Mouse (Mus musculus) forebrain, embryonic 13.5 days (tissue): Measurements from ENCODE around the gene C1qtnf2. TPM values are rescaled to one million over a fixed set of nuclear protein-coding genes. Genes with fewer than 3 reads are reported as not detected.

ENCODE experiments used
- ATAC-seq: fragments of 200-750 bp; cut with Nextera tagmentation; 2 replicates; pipeline ENCODE4 v1.8.0; 2017
- H3K27ac ChIP-seq: fragments of 300-500 bp; sonication (generic); 2 replicates; pipeline ENCODE4 v1.5.1; 2015; ENCODE audit warnings: inconsistent platforms, mild to moderate bottlenecking, moderate library complexity
- H3K27me3 ChIP-seq: fragments of 300-500 bp; sonication (generic); 2 replicates; pipeline ENCODE4 v1.6.1; 2015; ENCODE audit warnings: mild to moderate bottlenecking, inconsistent platforms
- H3K36me3 ChIP-seq: fragments of 300-500 bp; sonication (generic); 2 replicates; pipeline ENCODE4 v1.6.1; 2015; ENCODE audit warnings: mild to moderate bottlenecking, inconsistent platforms; ENCODE audit not compliant: poor library complexity, severe bottlenecking
- H3K4me1 ChIP-seq: fragments of 300-500 bp; sonication (generic); 2 replicates; pipeline ENCODE4 v1.6.1; 2015; ENCODE audit warnings: inconsistent platforms
- H3K4me2 ChIP-seq: fragments of 300-500 bp; sonication (generic); 2 replicates; pipeline ENCODE4 v1.6.1; 2015; ENCODE audit warnings: inconsistent platforms, mild to moderate bottlenecking, moderate library complexity
- H3K4me3 ChIP-seq: fragments of 300-500 bp; sonication (generic); 2 replicates; pipeline ENCODE4 v1.5.1; 2015; ENCODE audit warnings: mild to moderate bottlenecking, inconsistent platforms
- H3K9ac ChIP-seq: fragments of 300-500 bp; sonication (generic); 2 replicates; pipeline ENCODE4 v1.6.1; 2015; ENCODE audit warnings: mild to moderate bottlenecking, inconsistent platforms
- H3K9me3 ChIP-seq: fragments of 300-500 bp; sonication (generic); replicated peaks from 2 replicates; pipeline ENCODE4 v1.6.1; 2016; ENCODE audit warnings: inconsistent platforms
- WGBS: fragments of 180-500 bp; shearing (Covaris S2); methylation state at CpG from one replicate; pipeline ENCODE4 v1.1.7; 2015; 5-methylcytosine and 5-hydroxymethylcytosine counted together
- polyA plus RNA-seq: library from polyadenylated mRNA; unstranded; fragments of >200 nt; fragmentation: Nextera tagmentation; extraction: Ambion mirVana; gene quantifications from 2 replicates; pipeline ENCODE4 v1.2.1, GENCODE M21; 2015

C1qtnf2 gene
- polyA plus RNA-seq, 1 experiment from 2014 or later: 2.2 TPM

DNA sequence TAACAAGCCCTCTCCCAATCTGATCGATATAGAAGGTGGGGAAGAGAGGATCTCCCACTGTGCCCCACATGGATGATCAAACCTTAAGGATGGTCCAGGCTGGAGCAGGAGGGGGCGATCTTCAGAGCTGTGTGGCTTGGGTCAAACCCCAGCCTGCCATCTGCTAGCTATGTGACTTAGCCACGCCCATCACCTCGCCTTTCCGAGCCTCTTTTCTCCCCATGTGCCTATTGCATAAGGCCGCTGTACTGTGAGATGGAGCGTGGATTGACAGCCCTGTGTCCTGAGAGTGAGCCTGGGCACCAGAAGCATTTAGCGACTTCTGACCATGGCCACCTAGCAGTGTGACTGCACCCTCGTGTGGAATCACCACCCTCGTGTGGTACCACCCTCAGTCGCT is 10.6 kb downstream of the C1qtnf2 start:
- Histone ChIP-seq H3K4me3 (no peak overlapping the region), H3K36me3 (no peaks in the 10 kb centered on the region), H3K9me3 (no peaks in the 10 kb centered on the region), H3K4me1 (peaks cover 8% of the 10 kb centered on the region; the same call in 1 of the 2 replicates), H3K27me3 (no peaks in the 10 kb centered on the region; the same call in 1 of the 2 replicates), H3K9ac (no peak overlapping the region), H3K4me2 (peak overlapping the region; percentile 19; the same call in 1 of the 2 replicates), H3K27ac (no peak overlapping the region)
- ATAC-seq: 0 out of 2 replicates have a peak, but pooled peaks have one; percentile 50
- WGBS: 44% methylated on average over 11 of the region's 11 CpGs

DNA sequence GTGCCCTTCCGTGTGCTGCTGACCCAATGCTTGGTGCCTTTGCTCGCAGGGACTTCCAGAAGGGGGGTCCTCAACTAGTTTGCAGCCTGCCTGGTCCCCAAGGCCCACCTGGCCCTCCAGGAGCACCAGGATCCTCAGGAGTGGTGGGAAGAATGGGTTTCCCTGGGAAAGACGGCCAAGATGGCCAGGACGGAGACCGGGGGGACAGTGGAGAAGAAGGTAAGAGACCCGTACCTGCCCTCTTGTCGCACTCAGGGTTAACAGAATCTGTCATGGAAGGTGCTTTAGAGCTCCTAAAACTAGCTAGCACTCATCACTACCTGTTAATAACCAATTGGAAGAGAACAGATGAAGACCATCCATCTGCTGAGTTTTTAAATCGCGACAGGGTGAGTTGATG is 11.8 kb downstream of the C1qtnf2 start:
- Histone ChIP-seq H3K9me3 (no peaks in the 10 kb centered on the region), H3K4me2 (no peak overlapping the region), H3K27me3 (no peaks in the 10 kb centered on the region; the same call in 1 of the 2 replicates), H3K9ac (no peak overlapping the region), H3K27ac (no peak overlapping the region), H3K4me1 (peaks cover 8% of the 10 kb centered on the region; the same call in 1 of the 2 replicates), H3K36me3 (no peaks in the 10 kb centered on the region), H3K4me3 (no peak overlapping the region)
- 84% methylated on average over 9 of the region's 9 CpGs for WGBS
- ATAC-seq: no peak

DNA sequence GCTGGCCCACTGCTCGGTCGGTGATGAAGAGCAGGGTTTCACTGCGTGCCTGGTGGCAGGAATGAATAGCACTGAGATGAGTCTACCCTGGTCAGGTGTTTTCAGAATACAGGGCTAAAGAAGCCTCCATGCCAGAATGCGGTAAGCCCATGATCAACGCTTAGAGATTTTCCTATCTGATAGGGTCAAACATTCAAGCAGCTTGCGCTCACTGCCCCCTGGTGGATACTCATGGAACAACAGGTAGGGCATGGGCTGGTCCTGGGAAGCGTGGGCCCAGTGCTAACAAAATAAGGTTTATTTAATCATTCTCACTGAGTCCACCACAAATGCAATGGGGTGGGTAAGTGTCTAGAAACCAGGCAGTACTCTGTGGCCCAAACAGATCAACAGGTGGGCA is 18.6 kb downstream of the C1qtnf2 start:
- no peaks in the 10 kb centered on the region for H3K4me1 ChIP-seq
- H3K27ac ChIP-seq: no peak overlapping the region
- no peaks in the 10 kb centered on the region for H3K27me3 ChIP-seq
- whole genome bisulfite sequencing: 27% methylated on average over 7 of the region's 7 CpGs
- H3K36me3 ChIP-seq: no peaks in the 10 kb centered on the region
- no peak overlapping the region for H3K4me3 ChIP-seq
- H3K4me2 ChIP-seq: no peak overlapping the region
- H3K9me3 ChIP-seq: no peaks in the 10 kb centered on the region
- no peak overlapping the region for H3K9ac ChIP-seq
- ATAC-seq: peak; percentile 36

DNA sequence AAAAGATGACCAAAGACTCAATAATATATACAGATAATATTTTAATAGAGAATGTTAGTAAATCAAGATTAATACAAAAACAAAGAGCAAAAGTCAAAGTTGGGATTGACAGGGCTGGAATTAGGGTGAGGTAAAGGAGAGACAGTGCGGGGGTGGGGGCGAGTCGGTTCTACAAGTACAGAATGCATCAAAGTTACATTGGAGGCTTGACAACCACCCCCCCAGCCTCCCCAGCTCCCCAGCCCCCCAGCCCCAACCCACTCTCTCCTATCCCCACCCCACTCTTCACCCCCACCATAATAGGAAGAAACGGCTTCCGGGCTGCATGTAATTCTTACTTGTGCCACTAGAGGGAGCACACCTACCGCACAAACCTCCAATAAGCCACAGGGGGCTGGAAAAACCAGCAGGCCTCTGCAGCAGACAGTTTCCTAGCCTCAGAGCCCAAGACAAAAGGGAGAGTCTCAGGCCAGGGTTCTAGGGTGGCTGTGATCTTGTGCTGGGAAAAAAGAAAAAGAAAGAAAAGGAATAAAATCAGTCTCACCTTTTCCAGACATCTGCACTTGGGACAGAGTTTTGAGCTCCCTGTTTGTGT is 19.8 kb downstream of the C1qtnf2 start:
- no peaks in the 10 kb centered on the region for H3K36me3 ChIP-seq
- H3K4me1 ChIP-seq: no peaks in the 10 kb centered on the region
- ATAC-seq: peak; percentile 82
- no peaks in the 10 kb centered on the region for H3K27me3 ChIP-seq
- no peak overlapping the region for H3K4me2 ChIP-seq
- no peak overlapping the region for H3K9ac ChIP-seq
- H3K4me3 ChIP-seq: no peak overlapping the region
- H3K27ac ChIP-seq: no peak overlapping the region
- H3K9me3 ChIP-seq: no peaks in the 10 kb centered on the region; the same call in 1 of the 2 replicates
- WGBS: 13% methylated on average over 6 of the region's 6 CpGs

DNA sequence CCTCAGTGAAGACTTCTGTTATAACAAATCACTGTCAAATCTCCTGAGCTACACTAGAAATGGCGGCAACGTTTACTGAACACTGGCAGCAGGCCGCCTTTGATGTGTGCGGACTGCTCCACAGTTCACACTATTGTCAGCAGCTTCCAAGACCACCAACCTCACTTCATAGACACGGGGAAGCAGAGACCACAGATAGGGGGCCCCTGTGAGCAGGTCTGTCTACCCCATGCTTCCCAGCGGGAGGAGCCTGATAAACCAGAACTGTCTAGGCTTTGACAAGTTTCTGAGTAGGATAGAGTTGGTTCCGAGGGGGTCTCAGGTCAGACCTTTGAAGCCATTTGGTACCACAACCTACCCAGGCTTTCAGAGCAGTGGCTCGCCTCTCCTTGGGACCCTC is 21.0 kb downstream of the C1qtnf2 start:
- no peak; the same call in 1 of the 2 replicates for ATAC-seq
- Histone ChIP-seq H3K4me2 (no peak overlapping the region), H3K27me3 (no peaks in the 10 kb centered on the region), H3K4me3 (no peak overlapping the region), H3K9ac (no peak overlapping the region), H3K36me3 (no peaks in the 10 kb centered on the region), H3K9me3 (no peaks in the 10 kb centered on the region; the same call in 1 of the 2 replicates), H3K27ac (no peak overlapping the region), H3K4me1 (no peaks in the 10 kb centered on the region)
- 45% methylated on average over 8 of the region's 8 CpGs for WGBS

DNA sequence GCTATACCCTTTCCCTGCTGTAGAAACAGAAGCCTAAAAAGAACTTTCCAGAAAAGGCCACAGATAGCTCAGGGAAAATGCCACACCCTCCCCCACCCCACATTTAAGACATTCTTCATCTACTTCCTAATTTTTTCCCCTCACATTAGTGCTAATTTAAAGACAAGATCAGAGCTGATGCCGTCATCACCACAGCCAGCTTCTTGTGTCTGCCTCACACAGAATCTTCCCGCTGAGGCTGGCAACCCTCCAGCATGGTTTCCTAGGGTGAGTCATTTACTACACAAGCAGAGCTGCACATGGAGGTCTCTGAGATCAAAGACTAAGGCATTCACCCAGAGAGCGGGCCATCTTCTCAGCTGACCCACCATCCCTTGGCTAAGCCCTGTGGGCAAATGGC is 21.5 kb downstream of the C1qtnf2 start:
- ATAC-seq: no peak
- Histone ChIP-seq H3K9me3 (no peaks in the 10 kb centered on the region; the same call in 1 of the 2 replicates), H3K4me2 (no peak overlapping the region), H3K4me1 (no peaks in the 10 kb centered on the region), H3K27ac (no peak overlapping the region), H3K36me3 (no peaks in the 10 kb centered on the region), H3K27me3 (no peaks in the 10 kb centered on the region), H3K4me3 (no peak overlapping the region), H3K9ac (no peak overlapping the region)
- 57% methylated on average over 3 of the region's 3 CpGs for WGBS

DNA sequence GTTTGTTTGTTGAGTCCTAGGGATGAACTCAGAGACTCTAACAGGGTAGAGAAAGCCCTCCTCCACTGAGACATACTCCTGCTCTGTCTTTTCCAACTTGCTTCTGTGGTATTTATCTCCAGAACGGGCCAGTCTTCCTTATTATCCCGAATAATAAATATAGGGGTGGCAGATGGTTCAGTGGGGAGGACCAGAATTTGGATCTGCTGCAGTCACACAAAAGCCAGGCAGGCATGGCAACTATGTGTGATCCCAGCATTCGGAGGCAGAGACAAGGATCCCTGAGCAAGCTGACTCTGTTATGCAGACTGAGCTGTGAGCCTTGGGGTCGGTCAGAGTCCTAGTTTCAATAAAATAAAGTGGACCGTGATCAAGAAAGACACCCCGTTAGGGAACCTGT is 27.2 kb downstream of the C1qtnf2 start:
- ATAC-seq: no peak
- no peaks in the 10 kb centered on the region for H3K27me3 ChIP-seq
- no peaks in the 10 kb centered on the region for H3K36me3 ChIP-seq
- H3K9ac ChIP-seq: no peak overlapping the region
- H3K9me3 ChIP-seq: no peaks in the 10 kb centered on the region; the same call in 1 of the 2 replicates
- no peak overlapping the region for H3K27ac ChIP-seq
- H3K4me1 ChIP-seq: no peaks in the 10 kb centered on the region
- 85% methylated on average over 6 of the region's 6 CpGs for WGBS
- H3K4me2 ChIP-seq: no peak overlapping the region
- H3K4me3 ChIP-seq: no peak overlapping the region

DNA sequence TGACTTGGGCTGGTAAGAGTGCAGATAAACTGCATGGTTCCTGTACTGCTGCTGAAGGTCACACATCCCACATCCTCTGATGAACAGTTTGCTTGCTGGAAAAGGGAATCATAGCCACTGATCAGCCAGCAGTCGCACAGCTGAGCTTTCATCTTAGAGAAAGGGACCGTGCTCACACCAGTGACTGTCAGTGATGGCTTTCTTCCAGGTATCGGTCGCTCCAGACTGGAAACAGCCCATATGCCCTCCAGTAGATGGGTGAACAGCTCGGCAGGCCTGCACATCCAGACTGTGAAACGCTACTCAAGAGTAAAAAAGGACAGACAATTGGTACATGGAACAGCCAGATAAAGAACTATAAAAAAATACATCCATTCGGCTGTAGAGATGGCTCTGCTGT is 31.1 kb downstream of the C1qtnf2 start:
- H3K27me3 ChIP-seq: no peaks in the 10 kb centered on the region
- 85% methylated on average over 7 of the region's 7 CpGs for WGBS
- ATAC-seq: no peak
- no peaks in the 10 kb centered on the region for H3K9me3 ChIP-seq
- no peak overlapping the region for H3K4me3 ChIP-seq
- no peaks in the 10 kb centered on the region for H3K36me3 ChIP-seq
- H3K27ac ChIP-seq: no peak overlapping the region
- H3K4me2 ChIP-seq: no peak overlapping the region
- H3K4me1 ChIP-seq: no peaks in the 10 kb centered on the region
- H3K9ac ChIP-seq: no peak overlapping the region

DNA sequence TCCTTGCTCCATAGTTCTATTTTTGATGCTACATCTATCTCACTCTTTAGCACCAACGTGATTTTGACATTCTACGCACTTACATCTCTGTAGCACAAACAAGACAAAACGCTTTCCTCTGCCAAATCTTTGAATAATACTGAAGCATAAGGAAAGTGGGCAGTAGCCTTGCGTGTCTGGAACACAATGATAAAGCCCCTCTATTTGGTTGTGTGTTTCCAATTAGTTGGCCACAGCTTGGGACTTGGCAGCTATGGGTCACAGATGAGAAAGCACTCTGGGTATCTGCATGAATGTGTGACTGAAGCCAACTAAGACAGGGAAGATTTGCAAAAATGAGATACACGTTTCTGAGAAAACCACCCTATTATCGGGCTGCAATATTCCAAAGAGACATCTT is 33.9 kb downstream of the C1qtnf2 start:
- Histone ChIP-seq H3K4me3 (no peak overlapping the region), H3K4me1 (no peaks in the 10 kb centered on the region), H3K27ac (no peak overlapping the region), H3K4me2 (no peak overlapping the region), H3K36me3 (no peaks in the 10 kb centered on the region), H3K27me3 (no peaks in the 10 kb centered on the region), H3K9me3 (no peaks in the 10 kb centered on the region), H3K9ac (no peak overlapping the region)
- WGBS: 85% methylated on average over 6 of the region's 6 CpGs
- ATAC-seq: no peak

DNA sequence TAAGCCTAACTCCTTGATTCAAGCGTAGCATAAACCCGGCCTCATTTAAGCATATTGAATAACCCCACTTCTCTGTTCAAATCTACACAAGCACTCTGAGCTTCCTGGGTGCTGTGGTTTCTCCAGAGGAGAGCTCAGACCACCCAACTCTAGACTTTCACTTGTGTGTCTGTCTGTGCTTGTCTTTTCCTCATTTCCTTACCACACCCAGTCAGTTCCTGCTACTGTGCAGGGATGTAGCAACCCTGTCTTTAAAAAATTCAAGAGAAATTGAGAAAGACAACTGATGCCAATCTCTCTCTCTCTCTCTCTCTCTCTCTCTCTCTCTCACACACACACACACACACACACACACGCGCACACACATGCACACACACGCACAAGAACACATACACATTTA is 35.8 kb downstream of the C1qtnf2 start:
- Histone ChIP-seq H3K4me1 (no peaks in the 10 kb centered on the region), H3K27ac (no peak overlapping the region), H3K9me3 (no peaks in the 10 kb centered on the region), H3K9ac (no peak overlapping the region), H3K27me3 (no peaks in the 10 kb centered on the region), H3K4me2 (no peak overlapping the region), H3K4me3 (no peak overlapping the region), H3K36me3 (no peaks in the 10 kb centered on the region)
- no peak for ATAC-seq
- 92% methylated on average over 5 of the region's 5 CpGs for WGBS

DNA sequence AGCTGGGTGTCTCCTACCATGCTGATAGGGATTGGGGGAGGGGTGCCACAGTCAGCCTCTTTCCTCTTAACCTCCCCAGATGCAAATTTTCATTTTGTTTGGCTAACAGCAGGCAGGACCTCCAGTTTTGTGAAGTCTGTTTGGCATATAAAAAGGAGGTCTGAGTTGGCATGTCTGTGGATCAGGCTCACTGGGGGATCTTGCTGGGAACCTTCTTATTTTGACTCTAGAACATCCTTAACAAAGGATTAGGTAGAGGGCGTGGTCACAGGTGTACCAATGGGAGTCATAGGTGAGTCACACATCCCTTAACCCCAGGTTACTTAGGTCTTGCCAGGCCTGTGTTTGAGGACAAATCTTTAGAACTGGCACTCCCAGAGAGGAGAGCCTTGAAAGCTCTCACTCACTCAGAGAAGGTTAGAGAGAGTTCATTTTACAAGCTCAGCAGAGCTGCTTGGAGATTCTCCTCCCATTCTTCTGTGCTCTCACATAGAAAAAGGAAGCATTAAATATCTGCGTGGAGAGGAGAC is 38.6 kb downstream of the C1qtnf2 start:
- H3K36me3 ChIP-seq: no peaks in the 10 kb centered on the region
- H3K4me2 ChIP-seq: no peak overlapping the region
- ATAC-seq: no peak
- 83% methylated on average over 2 of the region's 2 CpGs for WGBS
- H3K4me1 ChIP-seq: no peaks in the 10 kb centered on the region
- H3K9ac ChIP-seq: no peak overlapping the region
- H3K4me3 ChIP-seq: no peak overlapping the region
- no peaks in the 10 kb centered on the region for H3K9me3 ChIP-seq
- H3K27ac ChIP-seq: no peak overlapping the region
- no peaks in the 10 kb centered on the region for H3K27me3 ChIP-seq

DNA sequence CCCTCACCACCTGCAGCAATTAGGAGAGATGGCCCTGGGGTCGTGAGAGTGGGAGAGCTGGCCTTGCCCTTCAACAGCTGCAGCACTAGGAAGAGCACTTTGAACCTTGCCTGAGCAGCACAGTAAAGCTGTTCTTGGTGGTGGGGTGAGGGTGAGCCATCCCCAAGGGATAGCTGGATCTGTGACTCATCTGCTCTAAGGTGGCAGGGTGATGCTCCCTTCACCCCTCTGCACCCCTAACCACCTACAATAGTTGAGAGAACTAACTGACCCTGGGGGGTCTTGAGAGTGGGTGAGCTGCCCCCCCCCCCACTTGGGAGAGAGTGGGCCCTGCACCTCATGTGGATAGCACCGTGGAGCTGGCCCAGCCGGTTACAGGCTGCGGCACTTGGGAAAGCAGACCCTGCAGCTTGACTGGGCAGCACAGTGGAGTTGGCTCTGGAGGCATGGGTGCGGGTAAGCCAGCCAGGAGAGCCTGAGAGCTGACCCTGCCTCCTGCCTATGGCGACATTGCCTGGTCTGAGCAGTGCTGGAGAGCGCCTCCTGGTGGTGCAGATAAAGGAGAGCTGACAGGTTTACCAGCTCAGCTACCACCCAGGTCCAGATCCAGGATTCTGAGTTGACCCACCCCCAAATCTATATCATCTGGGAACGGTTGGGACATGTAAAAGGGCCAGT is 42.4 kb downstream of the C1qtnf2 start:
- peak; percentile 57 for ATAC-seq
- Histone ChIP-seq H3K4me2 (no peak overlapping the region), H3K36me3 (no peaks in the 10 kb centered on the region), H3K9ac (no peak overlapping the region), H3K27me3 (no peaks in the 10 kb centered on the region), H3K9me3 (no peaks in the 10 kb centered on the region), H3K4me1 (no peaks in the 10 kb centered on the region), H3K4me3 (no peak overlapping the region), H3K27ac (no peak overlapping the region)
- WGBS: 37% methylated on average over 8 of the region's 8 CpGs
